22 mouse cellular contexts compared by ENCODE assay signal in genomic region chr6:81668944-81669343, GRCm38 (mm10).
A peak's percentile ranks its signal among the peaks of the same experiment; 100 is the strongest.
DNase-seq lines count a peak whose midpoint lies in the region; ATAC-seq and TF ChIP-seq lines count a peak whose summit lies in the region.
"Had no signal": no experiment of that assay in that cellular context is flagged by ENCODE, and none has a peak within 500 bp of the region (broad histone marks: within the 10 kb centered on the region; RNA-seq: fewer than 3 reads in every experiment).

No protein-coding gene starts in this region.

- no peak overlapping the region for H3K9ac ChIP-seq in lung, embryonic 14.5 days
- H3K9ac ChIP-seq in lung, embryonic 16.5 days (ENCODE audit: low read length): no peak overlapping the region
- H3K9ac ChIP-seq in lung, postnatal 0 days (replicated peaks; ENCODE audit: low read depth): no peak overlapping the region

- TF ChIP-seq POLR2A in lung, adult 2 months (IDR thresholded peaks at IDR 0.05; ENCODE audit: borderline replicate concordance, extremely low read depth, low read depth, low read length): no peak

- H3K27ac ChIP-seq in lung, embryonic 14.5 days (ENCODE audit: low read depth): no peak overlapping the region
- no peak overlapping the region for H3K27ac ChIP-seq in lung, embryonic 16.5 days (ENCODE audit: low read length)
- H3K27ac ChIP-seq in lung, postnatal 0 days (ENCODE audit: low read length): no peak overlapping the region

- no peaks in the 10 kb centered on the region for H3K9me3 ChIP-seq in lung, embryonic 14.5 days (ENCODE audit: low read depth, low read length)
- no peaks in the 10 kb centered on the region for H3K9me3 ChIP-seq in lung, embryonic 16.5 days (ENCODE audit: control insufficient read depth, low read length)
- H3K9me3 ChIP-seq in lung, postnatal 0 days (ENCODE audit: low read length): no peaks in the 10 kb centered on the region

- TF ChIP-seq EP300 in lung, postnatal 0 days (IDR thresholded peaks at IDR 0.05): peak; percentile 32; the same call in 1 of the 2 replicates

- DNase-seq in lung, embryonic 14.5 days: peak; percentile 24
- DNase-seq in lung, postnatal 10 days: no peak
- DNase-seq in lung, postnatal 14 days: no peak
- DNase-seq in lung, postnatal 0 days (ENCODE audit: low spot score): no peak
- DNase-seq in lung, postnatal 4 days: no peak
- peak; percentile 15 for DNase-seq in lung, postnatal 36 days
- no peak for DNase-seq in lung, adult 2 months
- DNase-seq: adrenal gland, adult 2 months; adrenal gland, adult 8-10 months; adrenal gland, postnatal 10 days; adrenal gland, postnatal 14 days; adrenal gland, postnatal 25 days; adrenal gland, postnatal 36 days; B cell, adult 2 months; cerebellum, adult 11 months; cerebellum, adult 11-12 months had no signal

- ATAC-seq in lung, embryonic 14.5 days (ENCODE audit: insufficient read depth): peak; percentile 58; the same call in 1 of the 2 replicates
- peak; percentile 60 for ATAC-seq in lung, embryonic 16.5 days (ENCODE audit: low read depth)
- ATAC-seq in lung, postnatal 0 days: peak; percentile 41; the same call in 1 of the 2 replicates
- ATAC-seq: activated CD4-positive, CD25-positive, alpha-beta regulatory T cell, adult 4 months; CD4-positive, CD25-positive, alpha-beta regulatory T cell, adult 4 months; Patski had no signal

- H3K4me2 ChIP-seq in lung, embryonic 14.5 days: no peak overlapping the region
- no peak overlapping the region for H3K4me2 ChIP-seq in lung, embryonic 16.5 days (ENCODE audit: low read depth, low read length)
- no peak overlapping the region for H3K4me2 ChIP-seq in lung, postnatal 0 days (replicated peaks; ENCODE audit: low read depth, low read length)

- H3K27me3 ChIP-seq in lung, embryonic 14.5 days (ENCODE audit: insufficient read depth, low read length): no peaks in the 10 kb centered on the region
- H3K27me3 ChIP-seq in lung, embryonic 16.5 days (ENCODE audit: control insufficient read depth, insufficient read depth, low read depth, low read length): no peaks in the 10 kb centered on the region
- H3K27me3 ChIP-seq in lung, postnatal 0 days (replicated peaks; ENCODE audit: insufficient read depth, low read length): no peaks in the 10 kb centered on the region
- H3K27me3 ChIP-seq: CH12.LX, Patski had no signal

- WGBS in lung, embryonic 14.5 days: 52% methylated on average over 1 of the region's 1 CpGs
- 30% methylated on average over 1 of the region's 1 CpGs for WGBS in lung, embryonic 16.5 days
- WGBS in lung, postnatal 0 days: 47% methylated on average over 1 of the region's 1 CpGs
- WGBS in lung, adult 2 months: 63% methylated on average over 1 of the region's 1 CpGs

- no peaks in the 10 kb centered on the region for H3K36me3 ChIP-seq in lung, embryonic 14.5 days (ENCODE audit: insufficient read depth)
- H3K36me3 ChIP-seq in lung, embryonic 16.5 days (ENCODE audit: control insufficient read depth, insufficient read depth, low read length): no peaks in the 10 kb centered on the region
- H3K36me3 ChIP-seq in lung, postnatal 0 days (ENCODE audit: insufficient read depth, low read length): no peaks in the 10 kb centered on the region
- H3K36me3 ChIP-seq: G1E had no signal

- H3K4me3 ChIP-seq in lung, embryonic 14.5 days (ENCODE audit: low read depth, low read length): no peak overlapping the region
- H3K4me3 ChIP-seq in lung, embryonic 16.5 days (ENCODE audit: low read length): no peak overlapping the region
- H3K4me3 ChIP-seq in lung, postnatal 0 days (ENCODE audit: low read depth, low read length): no peak overlapping the region
- no peak overlapping the region for H3K4me3 ChIP-seq in lung, adult 2 months (replicated peaks; ENCODE audit: extremely low read depth, low read depth, low read length)

- no peaks in the 10 kb centered on the region for H3K4me1 ChIP-seq in lung, embryonic 14.5 days (ENCODE audit: insufficient read depth)
- H3K4me1 ChIP-seq in lung, embryonic 16.5 days (replicated peaks; ENCODE audit: control insufficient read depth, insufficient read depth, low read length): no peaks in the 10 kb centered on the region
- H3K4me1 ChIP-seq in lung, postnatal 0 days (ENCODE audit: insufficient read depth, low read depth, low read length): no peaks in the 10 kb centered on the region
- H3K4me1 ChIP-seq in lung, adult 2 months (ENCODE audit: control insufficient read depth, insufficient read depth, low read length): no peaks in the 10 kb centered on the region

- no peak for TF ChIP-seq CTCF in lung, embryonic 14.5 days (IDR thresholded peaks at IDR 0.05; ENCODE audit: low read depth)
- no peak for TF ChIP-seq CTCF in lung, postnatal 0 days (IDR thresholded peaks at IDR 0.05)
- no peak for TF ChIP-seq CTCF in lung, adult 2 months (IDR thresholded peaks at IDR 0.05; ENCODE audit: insufficient read depth, low read length)

Comparison
In these comparisons a context has a peak if more than half of its experiments do, and no peak if none do; other contexts are left out.
1. DNase-seq: peak in lung, embryonic 14.5 days (single experiment) and lung, postnatal 36 days (single experiment); none in lung, postnatal 10 days (single experiment), lung, postnatal 14 days (single experiment), lung, postnatal 0 days (single experiment), lung, postnatal 4 days (0 of 2) and lung, adult 2 months (single experiment).
2. Peak in every context shown above with its lines, with median percentiles within 50 percentile points of each other: ATAC-seq.